Mouse (Mus musculus) lung, adult 2 months (tissue): ENCODE measurements around the gene Hdac9.

Source experiments
- CTCF ChIP-seq: fragments of 200-500 bp; IDR thresholded peaks from 2 replicates; pipeline ENCODE4 v1.5.1; 2011; ENCODE audit warnings: mild to moderate bottlenecking, low read length, control low read depth; ENCODE audit not compliant: insufficient read depth
- POLR2A ChIP-seq: fragments of 200-500 bp; IDR thresholded peaks from 2 replicates; pipeline ENCODE4 v1.6.1; 2011; ENCODE audit warnings: low read depth, mild to moderate bottlenecking, control low read depth, low read length, borderline replicate concordance; ENCODE audit errors: extremely low read depth

GRCm38 (mm10) chr12:34498331-34498730 lies 418.6 kb downstream of the Hdac9 start:
- no peak for TF ChIP-seq POLR2A
- TF ChIP-seq CTCF: no peak
